Mouse (Mus musculus) right cerebral cortex, postnatal 14 days (tissue): ENCODE data around the gene Acsbg2.

ENCODE experiments used
- DNase-seq: peaks from one replicate; pipeline ENCODE4 v3.0.0; 2022

The Acsbg2 gene

GRCm38 (mm10) chr17:56819032-56819545 is 55.2 kb downstream of the Acsbg2 start:
- no peak for DNase-seq

- no peak for DNase-seq
Observed at GRCm38 (mm10) chr17:56818067-56818636, 56.1 kb downstream of the Acsbg2 start.

- DNase-seq = no peak
Observed at GRCm38 (mm10) chr17:56815057-56815345, 59.2 kb downstream of the Acsbg2 start.

DNA sequence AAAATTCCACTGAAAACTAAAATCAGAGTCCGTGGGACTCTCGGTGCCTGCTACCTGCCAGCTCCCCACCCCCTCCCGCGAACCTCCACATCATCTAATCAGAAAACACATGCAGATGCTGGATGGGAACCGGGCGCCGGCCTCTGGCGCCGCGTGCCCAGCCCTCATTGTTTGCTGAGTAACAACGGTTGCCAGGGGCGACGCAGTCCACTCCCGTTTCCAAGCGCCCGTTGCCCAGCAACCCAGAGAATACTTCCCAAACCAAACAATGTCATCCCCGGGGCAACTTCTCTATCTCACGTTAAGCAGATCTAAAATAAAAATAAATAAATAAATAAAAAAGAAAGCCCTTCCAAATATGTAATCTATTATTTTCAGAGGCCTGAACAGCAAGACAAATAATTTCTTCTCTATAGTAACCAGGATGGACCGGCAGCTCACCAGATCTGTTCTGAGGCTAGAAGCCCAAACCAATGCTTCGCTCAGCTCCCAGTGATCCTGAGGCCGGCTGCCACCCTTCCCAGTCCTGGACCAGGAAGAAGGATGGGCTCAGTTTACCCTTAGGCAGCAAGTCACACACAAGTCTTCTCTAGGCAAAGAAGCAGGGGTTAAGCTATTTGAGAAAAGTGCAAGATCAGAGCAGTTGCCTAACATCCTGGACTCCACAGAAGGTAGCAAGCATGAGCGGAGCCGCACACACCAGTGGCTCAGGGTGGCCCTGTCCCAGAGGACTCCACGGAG is 59.8 kb downstream of the Acsbg2 start:
- peak; percentile 80 for DNase-seq

GRCm38 (mm10) chr17:56810245-56810644 is 64.0 kb downstream of the Acsbg2 start:
- DNase-seq = peak; percentile 86

- DNase-seq = peak; percentile 75
Observed at GRCm38 (mm10) chr17:56808518-56808917, 65.7 kb downstream of the Acsbg2 start.

DNA sequence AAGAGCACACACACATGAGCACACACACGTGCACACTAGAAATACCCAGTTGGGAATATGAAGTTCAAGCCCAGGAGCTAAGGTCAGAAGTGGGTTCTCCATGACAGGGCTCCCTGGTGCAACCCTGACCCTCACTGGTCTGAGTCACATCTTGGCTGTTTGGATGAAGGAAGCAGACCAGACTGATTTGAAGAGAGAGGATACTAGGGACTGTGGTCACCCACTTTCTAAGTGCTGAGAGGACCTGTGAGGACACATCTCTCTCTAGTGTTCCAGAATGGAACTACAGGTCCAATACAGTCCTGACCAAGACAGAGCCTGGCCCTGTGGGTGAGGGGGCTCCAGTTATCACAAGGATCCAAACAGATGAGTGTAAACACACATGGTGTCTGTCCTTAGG is 68.5 kb downstream of the Acsbg2 start:
- DNase-seq = no peak

DNA sequence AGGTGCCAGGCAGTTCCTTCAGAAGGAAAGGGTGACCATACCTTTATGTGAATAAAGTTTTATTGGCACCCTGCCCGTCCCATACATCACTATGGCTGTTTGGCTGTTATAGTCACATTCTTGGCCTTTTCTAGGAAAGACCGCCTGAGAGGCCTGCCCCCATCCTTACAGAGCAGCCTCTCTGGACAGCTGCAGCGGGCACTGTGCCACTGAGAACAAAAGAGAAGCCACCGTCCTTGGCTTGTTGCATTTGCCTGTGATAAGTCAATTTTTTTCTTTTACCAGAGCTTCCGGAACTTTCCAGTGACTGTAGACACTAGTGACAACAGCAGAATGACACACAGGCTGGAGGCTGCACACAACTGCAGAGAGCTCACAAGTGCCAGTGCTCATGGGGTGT is 69.3 kb downstream of the Acsbg2 start:
- DNase-seq = no peak

GRCm38 (mm10) chr17:56802065-56802464 is 72.2 kb downstream of the Acsbg2 start:
- no peak for DNase-seq

DNA sequence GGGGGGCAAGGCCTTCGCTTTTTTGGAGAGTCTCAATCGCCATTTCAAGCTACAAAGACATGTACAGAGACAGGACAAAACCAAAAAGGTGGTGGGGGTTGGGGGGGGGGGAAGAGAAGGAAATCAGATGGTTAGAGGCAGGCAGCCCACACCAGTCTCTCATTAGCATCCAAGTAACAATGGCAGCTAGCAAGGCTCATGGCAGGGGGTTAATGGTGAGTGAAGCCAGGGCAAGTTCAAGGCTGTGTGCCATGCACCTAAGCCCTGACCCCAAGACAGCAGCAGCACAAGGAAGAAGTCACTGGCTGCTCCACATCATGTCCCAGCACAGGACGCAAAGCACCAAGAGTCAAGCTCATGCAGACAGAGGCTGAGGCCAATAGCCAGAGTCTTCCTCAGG is 75.0 kb downstream of the Acsbg2 start:
- no peak for DNase-seq

GRCm38 (mm10) chr17:56793614-56794319 is 80.5 kb downstream of the Acsbg2 start:
- DNase-seq = no peak
